Mouse (Mus musculus): ENCODE data around the gene Itpk1. TPM values are rescaled to one million over a fixed set of nuclear protein-coding genes. Genes with fewer than 3 reads are reported as not detected.
A peak's percentile ranks its signal among the peaks of the same experiment; 100 is the strongest.

Gene Itpk1
- polyA plus RNA-seq, 1 experiment from 2014 or later: 26.1 TPM

- H3K36me3 ChIP-seq (ENCODE audit: control insufficient read depth, insufficient read depth, low read length): no peaks in the 10 kb centered on the region
- H3K27me3 ChIP-seq (ENCODE audit: control insufficient read depth, insufficient read depth, low read length): no peaks in the 10 kb centered on the region
- no peak overlapping the region for H3K9ac ChIP-seq (ENCODE audit: low read length)
- WGBS: 73% methylated on average over 5 of the region's 5 CpGs
- DNase-seq (ENCODE audit: low spot score): no peak
- ATAC-seq (ENCODE audit: insufficient read depth, low FRiP score, low TSS enrichment): no peak
- H3K27ac ChIP-seq (ENCODE audit: low read depth, low read length): no peak overlapping the region
- no peaks in the 10 kb centered on the region for H3K9me3 ChIP-seq (ENCODE audit: control insufficient read depth, low read length)
- no peak overlapping the region for H3K4me2 ChIP-seq (ENCODE audit: low read depth)
- H3K4me3 ChIP-seq (ENCODE audit: low read depth, low read length): no peak overlapping the region
- H3K4me1 ChIP-seq (ENCODE audit: control insufficient read depth, insufficient read depth, low read length): no peaks in the 10 kb centered on the region
Measured at GRCm38 (mm10) chr12:102581579-102582196, 123.0 kb downstream of the Itpk1 start.

- no peaks in the 10 kb centered on the region for H3K4me1 ChIP-seq (ENCODE audit: control insufficient read depth, insufficient read depth, low read length)
- DNase-seq (ENCODE audit: low spot score) (peak; percentile 80), ATAC-seq (ENCODE audit: insufficient read depth, low FRiP score, low TSS enrichment) (peak; percentile 61; the same call in 1 of the 2 replicates)
- H3K4me3 ChIP-seq (ENCODE audit: low read depth, low read length): no peak overlapping the region
- no peaks in the 10 kb centered on the region for H3K36me3 ChIP-seq (ENCODE audit: control insufficient read depth, insufficient read depth, low read length)
- H3K27me3 ChIP-seq (ENCODE audit: control insufficient read depth, insufficient read depth, low read length): no peaks in the 10 kb centered on the region
- no peak overlapping the region for H3K4me2 ChIP-seq (ENCODE audit: low read depth)
- H3K9me3 ChIP-seq (ENCODE audit: control insufficient read depth, low read length): no peaks in the 10 kb centered on the region
- H3K9ac ChIP-seq (ENCODE audit: low read length): no peak overlapping the region
- H3K27ac ChIP-seq (ENCODE audit: low read depth, low read length): no peak overlapping the region
- 66% methylated on average over 6 of the region's 6 CpGs for WGBS
Measured at GRCm38 (mm10) chr12:102579041-102579440, 125.7 kb downstream of the Itpk1 start.

DNA sequence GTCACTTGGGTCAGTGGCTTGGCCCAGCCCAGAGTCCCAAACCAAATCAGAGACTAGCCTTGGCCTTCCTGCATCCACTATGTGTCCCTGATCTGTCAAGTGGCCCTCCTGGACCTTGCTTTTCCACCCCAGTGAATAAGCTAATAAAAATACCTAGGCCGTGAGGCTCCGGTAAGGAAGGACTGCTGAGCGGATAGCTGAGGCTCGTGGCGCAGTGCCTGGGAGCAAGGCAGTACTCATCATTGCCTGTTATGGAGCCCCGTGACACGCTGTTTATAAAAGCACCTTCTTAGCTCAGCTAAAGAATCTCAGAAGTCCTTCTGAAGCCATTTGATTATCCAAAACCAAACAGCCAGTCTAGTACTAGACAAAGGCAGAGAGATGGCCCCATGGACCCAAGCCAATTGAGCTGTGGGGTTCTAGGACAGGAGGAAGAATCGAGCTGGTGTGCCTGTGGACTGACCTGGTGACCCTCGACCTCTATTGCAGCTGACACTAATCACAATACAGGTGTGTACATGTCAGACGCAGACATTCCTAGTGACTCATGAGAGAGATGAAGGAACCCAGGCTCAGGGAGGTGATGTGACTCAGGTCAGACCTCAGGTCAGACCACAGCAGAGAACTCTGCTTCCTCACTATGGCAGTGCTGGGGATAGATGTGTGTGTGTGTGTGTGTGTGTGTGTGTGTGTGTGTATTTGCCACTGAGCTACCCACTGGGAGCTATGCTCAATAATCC is 127.9 kb downstream of the Itpk1 start:
- H3K9me3 ChIP-seq (ENCODE audit: control insufficient read depth, low read length): no peaks in the 10 kb centered on the region
- no peaks in the 10 kb centered on the region; the same call in 1 of the 2 replicates for H3K36me3 ChIP-seq (ENCODE audit: control insufficient read depth, insufficient read depth, low read length)
- 84% methylated on average over 10 of the region's 10 CpGs for WGBS
- H3K27me3 ChIP-seq (ENCODE audit: control insufficient read depth, insufficient read depth, low read length): no peaks in the 10 kb centered on the region
- DNase-seq (ENCODE audit: low spot score) (no peak), ATAC-seq (ENCODE audit: insufficient read depth, low FRiP score, low TSS enrichment) (no peak)
- H3K27ac ChIP-seq (ENCODE audit: low read depth, low read length): no peak overlapping the region
- no peak overlapping the region for H3K4me2 ChIP-seq (ENCODE audit: low read depth)
- H3K9ac ChIP-seq (ENCODE audit: low read length): no peak overlapping the region
- H3K4me3 ChIP-seq (ENCODE audit: low read depth, low read length): no peak overlapping the region
- H3K4me1 ChIP-seq (ENCODE audit: control insufficient read depth, insufficient read depth, low read length): no peaks in the 10 kb centered on the region

- Histone ChIP-seq H3K9me3 (ENCODE audit: control insufficient read depth, low read length) (no peaks in the 10 kb centered on the region), H3K27me3 (ENCODE audit: control insufficient read depth, insufficient read depth, low read length) (no peaks in the 10 kb centered on the region), H3K4me2 (ENCODE audit: low read depth) (no peak overlapping the region), H3K36me3 (ENCODE audit: control insufficient read depth, insufficient read depth, low read length) (no peaks in the 10 kb centered on the region; the same call in 1 of the 2 replicates), H3K9ac (ENCODE audit: low read length) (no peak overlapping the region), H3K27ac (ENCODE audit: low read depth, low read length) (no peak overlapping the region), H3K4me1 (ENCODE audit: control insufficient read depth, insufficient read depth, low read length) (no peaks in the 10 kb centered on the region), H3K4me3 (ENCODE audit: low read depth, low read length) (no peak overlapping the region)
- WGBS: 82% methylated on average over 5 of the region's 5 CpGs
- no peak for DNase-seq (ENCODE audit: low spot score)
- no peak for ATAC-seq (ENCODE audit: insufficient read depth, low FRiP score, low TSS enrichment)
Measured at GRCm38 (mm10) chr12:102575541-102576329, 129.0 kb downstream of the Itpk1 start.

- no peak for ATAC-seq (ENCODE audit: insufficient read depth, low FRiP score, low TSS enrichment)
- WGBS: 80% methylated on average over 7 of the region's 7 CpGs
- Histone ChIP-seq H3K9ac (ENCODE audit: low read length) (no peak overlapping the region), H3K4me2 (ENCODE audit: low read depth) (no peak overlapping the region), H3K4me3 (ENCODE audit: low read depth, low read length) (no peak overlapping the region), H3K27me3 (ENCODE audit: control insufficient read depth, insufficient read depth, low read length) (no peaks in the 10 kb centered on the region), H3K36me3 (ENCODE audit: control insufficient read depth, insufficient read depth, low read length) (no peaks in the 10 kb centered on the region; the same call in 1 of the 2 replicates), H3K4me1 (ENCODE audit: control insufficient read depth, insufficient read depth, low read length) (no peaks in the 10 kb centered on the region), H3K27ac (ENCODE audit: low read depth, low read length) (no peak overlapping the region), H3K9me3 (ENCODE audit: control insufficient read depth, low read length) (no peaks in the 10 kb centered on the region)
- no peak for DNase-seq (ENCODE audit: low spot score)
Measured at GRCm38 (mm10) chr12:102573036-102573435, 131.7 kb downstream of the Itpk1 start.

- Histone ChIP-seq H3K27ac (ENCODE audit: low read depth, low read length) (no peak overlapping the region), H3K4me3 (ENCODE audit: low read depth, low read length) (no peak overlapping the region), H3K9ac (ENCODE audit: low read length) (no peak overlapping the region; the same call in 1 of the 2 replicates), H3K36me3 (ENCODE audit: control insufficient read depth, insufficient read depth, low read length) (no peaks in the 10 kb centered on the region; the same call in 1 of the 2 replicates), H3K4me1 (ENCODE audit: control insufficient read depth, insufficient read depth, low read length) (no peaks in the 10 kb centered on the region), H3K27me3 (ENCODE audit: control insufficient read depth, insufficient read depth, low read length) (no peaks in the 10 kb centered on the region), H3K9me3 (ENCODE audit: control insufficient read depth, low read length) (no peaks in the 10 kb centered on the region), H3K4me2 (ENCODE audit: low read depth) (no peak overlapping the region)
- DNase-seq (ENCODE audit: low spot score): no peak
- ATAC-seq (ENCODE audit: insufficient read depth, low FRiP score, low TSS enrichment): no peak
- 85% methylated on average over 9 of the region's 9 CpGs for WGBS
Measured at GRCm38 (mm10) chr12:102571666-102572065, 133.1 kb downstream of the Itpk1 start.

DNA sequence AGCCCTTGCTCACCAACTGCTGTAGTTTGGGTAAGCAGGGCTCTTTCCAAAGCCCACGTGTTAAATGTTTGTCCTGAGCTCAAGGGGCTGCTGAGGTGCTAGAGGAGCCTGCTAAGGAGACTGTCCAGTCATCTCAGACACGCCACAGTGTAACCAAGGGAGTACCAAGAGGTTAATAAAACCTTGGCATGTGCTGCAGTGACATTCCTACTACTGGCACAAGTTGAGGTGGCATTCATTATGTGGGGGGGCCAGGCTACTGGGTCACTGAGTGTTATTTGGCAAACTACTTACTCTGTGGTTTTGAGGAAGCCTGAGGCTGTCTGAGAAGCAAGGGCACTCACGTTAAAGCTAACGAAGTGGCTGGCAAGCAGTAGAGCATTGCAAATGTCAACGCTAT is 134.0 kb downstream of the Itpk1 start:
- H3K4me3 ChIP-seq (ENCODE audit: low read depth, low read length): no peak overlapping the region
- 86% methylated on average over 5 of the region's 5 CpGs for WGBS
- no peak for ATAC-seq (ENCODE audit: insufficient read depth, low FRiP score, low TSS enrichment)

DNA sequence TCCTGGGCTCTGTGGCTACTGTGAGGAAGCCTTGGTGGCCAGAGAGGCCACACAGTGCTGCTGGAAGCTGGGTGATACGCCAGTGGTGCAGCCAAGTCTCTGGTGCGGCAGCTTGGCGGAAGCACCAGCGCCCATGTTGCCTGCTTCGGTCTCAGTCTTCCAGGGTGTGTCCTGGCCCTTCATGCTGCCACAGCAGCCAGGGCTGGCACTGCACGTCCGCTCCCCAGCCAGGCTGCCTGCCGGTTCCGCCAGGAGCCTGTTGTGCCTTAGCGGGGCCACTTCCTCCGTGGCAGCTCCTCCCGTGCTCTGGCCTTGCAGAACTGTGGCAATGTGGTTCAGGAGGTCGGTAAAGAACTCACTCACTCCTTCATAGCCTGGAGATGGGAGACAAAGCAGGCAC is 134.6 kb downstream of the Itpk1 start:
- no peaks in the 10 kb centered on the region for H3K27me3 ChIP-seq (ENCODE audit: control insufficient read depth, insufficient read depth, low read length)
- DNase-seq (ENCODE audit: low spot score): no peak
- no peak overlapping the region for H3K4me2 ChIP-seq (ENCODE audit: low read depth)
- H3K9me3 ChIP-seq (ENCODE audit: control insufficient read depth, low read length): no peaks in the 10 kb centered on the region
- no peaks in the 10 kb centered on the region for H3K4me1 ChIP-seq (ENCODE audit: control insufficient read depth, insufficient read depth, low read length)
- no peak overlapping the region for H3K4me3 ChIP-seq (ENCODE audit: low read depth, low read length)
- no peak for ATAC-seq (ENCODE audit: insufficient read depth, low FRiP score, low TSS enrichment)
- no peak overlapping the region for H3K9ac ChIP-seq (ENCODE audit: low read length)
- no peaks in the 10 kb centered on the region; the same call in 1 of the 2 replicates for H3K36me3 ChIP-seq (ENCODE audit: control insufficient read depth, insufficient read depth, low read length)
- WGBS: 86% methylated on average over 13 of the region's 13 CpGs
- no peak overlapping the region for H3K27ac ChIP-seq (ENCODE audit: low read depth, low read length)

More for the DNA sequence above, 134.0 kb downstream of the Itpk1 start:
- no peak overlapping the region for H3K9ac ChIP-seq (ENCODE audit: low read length)
- H3K4me1 ChIP-seq (ENCODE audit: control insufficient read depth, insufficient read depth, low read length): no peaks in the 10 kb centered on the region
- no peak overlapping the region for H3K27ac ChIP-seq (ENCODE audit: low read depth, low read length)
- no peaks in the 10 kb centered on the region; the same call in 1 of the 2 replicates for H3K36me3 ChIP-seq (ENCODE audit: control insufficient read depth, insufficient read depth, low read length)
- DNase-seq (ENCODE audit: low spot score): no peak
- no peaks in the 10 kb centered on the region for H3K9me3 ChIP-seq (ENCODE audit: control insufficient read depth, low read length)
- H3K4me2 ChIP-seq (ENCODE audit: low read depth): no peak overlapping the region
- H3K27me3 ChIP-seq (ENCODE audit: control insufficient read depth, insufficient read depth, low read length): no peaks in the 10 kb centered on the region
